Mouse (Mus musculus) embryonic facial prominence, embryonic 14.5 days (tissue): ENCODE data around the gene Mrtfb. TPM values are rescaled to one million over a fixed set of nuclear protein-coding genes. Genes with fewer than 3 reads are reported as not detected.

ENCODE experiments used
- ATAC-seq: fragments of 200-750 bp; cut with Nextera tagmentation; 2 replicates; pipeline ENCODE4 v1.8.0; 2017; ENCODE audit warnings: low read depth, moderate number of reproducible peaks, moderate TSS enrichment
- DNase-seq: peaks from one replicate; pipeline ENCODE4 v3.0.0-alpha.2; 2015; ENCODE audit warnings: low spot score
- H3K27ac ChIP-seq: fragments of 300-500 bp; sonication (generic); replicated peaks from 2 replicates; pipeline ENCODE4 v1.5.1; 2014; ENCODE audit warnings: low read depth, mild to moderate bottlenecking, low read length, moderate library complexity
- H3K27me3 ChIP-seq: fragments of 300-500 bp; sonication (generic); replicated peaks from 2 replicates; pipeline ENCODE4 v1.6.1; 2014; ENCODE audit warnings: low read length; ENCODE audit not compliant: control insufficient read depth, insufficient read depth
- H3K36me3 ChIP-seq: fragments of 300-500 bp; sonication (generic); 2 replicates; pipeline ENCODE4 v1.6.1; 2014; ENCODE audit warnings: low read length, mixed read lengths; ENCODE audit not compliant: control insufficient read depth, insufficient read depth
- H3K4me1 ChIP-seq: fragments of 300-500 bp; sonication (generic); 2 replicates; pipeline ENCODE4 v1.6.1; 2014; ENCODE audit warnings: antibody characterized with exemption, low read length; ENCODE audit not compliant: control insufficient read depth, insufficient read depth
- H3K4me2 ChIP-seq: fragments of 300-500 bp; sonication (generic); 2 replicates; pipeline ENCODE4 v1.6.1; 2014; ENCODE audit warnings: low read depth, mild to moderate bottlenecking, low read length, moderate library complexity, mixed read lengths
- H3K4me3 ChIP-seq: fragments of 300-500 bp; sonication (generic); 2 replicates; pipeline ENCODE4 v1.5.1; 2014; ENCODE audit warnings: low read depth, mild to moderate bottlenecking, low read length
- H3K9ac ChIP-seq: fragments of 300-500 bp; sonication (generic); 2 replicates; pipeline ENCODE4 v1.6.1; 2014; ENCODE audit warnings: low read depth, mild to moderate bottlenecking, low read length, moderate library complexity, mixed read lengths
- H3K9me3 ChIP-seq: fragments of 300-500 bp; sonication (generic); 2 replicates; pipeline ENCODE4 v1.6.1; 2016; ENCODE audit warnings: low read length; ENCODE audit not compliant: control insufficient read depth
- WGBS: fragments of 180-500 bp; shearing (Covaris S2); extraction: QIAGEN DNeasy Blood & Tissue Kit; methylation state at CpG from one replicate; pipeline ENCODE4 v1.1.7; 2014; 5-methylcytosine and 5-hydroxymethylcytosine counted together
- polyA plus RNA-seq: library from polyadenylated mRNA; unstranded; fragments of >200 nt; fragmentation: Nextera tagmentation; extraction: Ambion mirVana; gene quantifications from 2 replicates; pipeline ENCODE4 v1.2.1, GENCODE M21; 2014

Gene Mrtfb
- polyA plus RNA-seq, 1 experiment from 2014 or later, result 22.5 TPM

DNA sequence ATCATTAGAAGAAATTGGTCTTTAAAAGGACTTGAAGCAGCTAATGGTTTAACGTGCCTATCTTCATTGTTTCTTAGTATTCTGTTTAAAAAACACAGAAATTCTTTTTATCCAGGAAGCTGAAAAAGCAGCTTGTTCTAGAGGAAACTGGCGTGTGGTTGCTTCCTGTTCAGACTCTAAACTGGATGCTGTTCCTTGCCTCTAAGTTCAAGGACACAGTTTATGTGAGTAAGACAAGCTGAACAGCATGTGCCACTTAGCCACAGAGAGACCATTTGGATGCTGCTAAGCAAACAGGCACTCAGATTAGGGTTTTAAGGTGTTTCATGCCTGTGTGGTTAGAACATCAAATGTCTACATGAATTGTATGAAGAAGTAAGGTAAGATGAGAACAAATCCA is 42.7 kb downstream of the Mrtfb start:
- H3K4me3 ChIP-seq, result no peak overlapping the region
- WGBS, result 68% methylated on average over 2 of the region's 2 CpGs
- ATAC-seq, result no peak

DNA sequence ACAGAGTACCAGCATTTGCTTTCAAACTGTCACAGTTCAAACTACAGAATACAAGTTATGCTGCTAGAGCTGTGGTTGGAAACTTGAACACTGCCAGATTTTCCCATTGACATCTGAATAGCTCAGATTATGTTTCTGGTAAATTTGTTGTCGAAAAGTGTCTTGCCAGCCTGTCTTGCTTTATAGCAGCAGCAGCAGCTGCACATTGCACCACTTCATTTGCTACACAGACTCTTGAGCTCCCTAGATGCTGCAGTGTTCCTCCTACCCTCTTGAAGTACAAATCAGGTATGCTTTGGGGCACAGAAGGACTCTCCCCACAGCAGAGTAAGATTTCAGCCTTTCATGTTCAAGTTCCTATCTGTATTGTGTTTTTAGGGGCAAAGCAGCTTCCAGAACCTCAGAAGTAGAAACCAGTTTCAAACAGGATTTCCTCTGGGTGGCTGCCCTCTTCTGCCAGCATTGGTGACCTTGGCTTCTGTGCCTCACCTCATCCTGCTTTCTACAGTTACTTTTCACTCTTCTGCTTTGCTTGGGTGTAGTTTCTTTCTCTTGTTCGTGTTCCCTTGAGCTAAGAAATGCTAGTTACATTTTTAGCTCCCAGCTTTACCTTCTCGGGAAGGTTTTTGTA is 49.9 kb downstream of the Mrtfb start:
- no peaks in the 10 kb centered on the region for H3K36me3 ChIP-seq
- ATAC-seq (no peak), DNase-seq (peak; percentile 41)
- 51% methylated on average over 3 of the region's 3 CpGs for WGBS
- peak overlapping the region; percentile 39; the same call in 1 of the 2 replicates for H3K27ac ChIP-seq
- H3K4me1 ChIP-seq, result peaks cover 6% of the 10 kb centered on the region; the same call in 1 of the 2 replicates
- H3K27me3 ChIP-seq, result no peaks in the 10 kb centered on the region
- no peak overlapping the region for H3K9ac ChIP-seq
- no peak overlapping the region for H3K4me3 ChIP-seq
- no peak overlapping the region for H3K4me2 ChIP-seq
- no peaks in the 10 kb centered on the region for H3K9me3 ChIP-seq

More for the DNA sequence above, 42.7 kb downstream of the Mrtfb start:
- Histone ChIP-seq H3K4me1 (no peaks in the 10 kb centered on the region), H3K9me3 (no peaks in the 10 kb centered on the region), H3K4me2 (no peak overlapping the region), H3K36me3 (no peaks in the 10 kb centered on the region; the same call in 1 of the 2 replicates), H3K27me3 (no peaks in the 10 kb centered on the region), H3K27ac (peak overlapping the region; percentile 13), H3K9ac (0 out of 2 replicates have a peak overlapping the region, but pooled peaks have one; percentile 6)
- DNase-seq, result no peak

DNA sequence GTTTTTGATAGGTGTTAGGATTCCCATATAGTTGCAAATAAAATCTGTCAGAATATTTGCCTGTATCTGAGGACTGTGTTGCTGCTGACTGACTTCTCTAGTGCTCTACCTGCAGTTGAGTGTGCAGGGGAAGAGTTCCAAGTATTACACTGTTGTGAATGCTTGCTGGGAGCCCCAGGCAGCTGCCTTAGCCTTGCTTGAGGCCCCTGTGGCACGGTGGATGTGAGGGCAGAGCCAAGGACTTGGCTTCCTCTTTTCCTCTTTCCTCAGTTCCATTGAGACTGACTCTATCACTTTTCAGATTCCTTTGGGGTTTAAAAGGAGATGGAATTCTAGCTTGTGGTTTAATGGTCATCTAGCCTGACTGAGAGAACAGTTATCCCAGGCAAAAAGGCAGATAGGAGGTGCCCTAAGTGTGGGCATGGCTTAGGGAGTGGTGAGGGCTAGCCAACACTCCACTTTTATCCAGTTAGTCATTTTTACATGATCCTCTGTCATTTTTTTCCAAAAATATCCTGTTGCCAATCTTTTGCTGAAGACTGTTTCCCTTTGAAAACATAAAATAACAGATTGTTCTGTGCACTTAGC is 53.9 kb downstream of the Mrtfb start:
- Histone ChIP-seq H3K27ac (peak overlapping the region; percentile 63; the same call in 1 of the 2 replicates), H3K4me3 (no peak overlapping the region), H3K36me3 (no peaks in the 10 kb centered on the region), H3K9ac (no peak overlapping the region), H3K4me2 (no peak overlapping the region), H3K27me3 (no peaks in the 10 kb centered on the region), H3K9me3 (no peaks in the 10 kb centered on the region), H3K4me1 (peaks cover 6% of the 10 kb centered on the region; the same call in 1 of the 2 replicates)
- ATAC-seq, result no peak
- WGBS, result 50% methylated on average over 1 of the region's 1 CpGs
- DNase-seq, result peak; percentile 16

DNA sequence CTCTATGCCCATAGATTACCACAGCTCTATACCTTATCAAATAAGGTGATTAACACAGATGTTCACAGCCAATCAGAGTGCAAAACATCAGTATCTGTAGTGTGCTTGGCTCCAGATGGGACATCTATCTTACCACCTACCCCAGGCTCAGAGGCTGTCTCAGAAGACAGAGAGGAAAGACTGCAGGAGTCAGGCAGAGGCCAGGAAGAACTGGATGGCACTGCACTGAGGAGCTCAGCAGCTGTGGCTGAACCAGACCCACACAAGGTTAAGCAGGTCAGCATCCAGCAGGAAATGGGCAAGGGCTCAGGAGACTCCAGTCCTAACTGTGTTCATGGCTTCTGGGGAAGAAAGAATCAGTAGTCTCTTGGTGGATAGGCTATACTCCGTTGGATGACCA is 55.1 kb downstream of the Mrtfb start:
- Histone ChIP-seq H3K4me3 (no peak overlapping the region), H3K9me3 (no peaks in the 10 kb centered on the region), H3K4me1 (0 out of 2 replicates have a peak, but pooled peaks cover 6% of the 10 kb centered on the region), H3K4me2 (no peak overlapping the region), H3K9ac (no peak overlapping the region), H3K36me3 (no peaks in the 10 kb centered on the region), H3K27me3 (no peaks in the 10 kb centered on the region), H3K27ac (no peak overlapping the region)
- ATAC-seq (no peak), DNase-seq (no peak)
- WGBS, result 82% methylated on average over 1 of the region's 1 CpGs

DNA sequence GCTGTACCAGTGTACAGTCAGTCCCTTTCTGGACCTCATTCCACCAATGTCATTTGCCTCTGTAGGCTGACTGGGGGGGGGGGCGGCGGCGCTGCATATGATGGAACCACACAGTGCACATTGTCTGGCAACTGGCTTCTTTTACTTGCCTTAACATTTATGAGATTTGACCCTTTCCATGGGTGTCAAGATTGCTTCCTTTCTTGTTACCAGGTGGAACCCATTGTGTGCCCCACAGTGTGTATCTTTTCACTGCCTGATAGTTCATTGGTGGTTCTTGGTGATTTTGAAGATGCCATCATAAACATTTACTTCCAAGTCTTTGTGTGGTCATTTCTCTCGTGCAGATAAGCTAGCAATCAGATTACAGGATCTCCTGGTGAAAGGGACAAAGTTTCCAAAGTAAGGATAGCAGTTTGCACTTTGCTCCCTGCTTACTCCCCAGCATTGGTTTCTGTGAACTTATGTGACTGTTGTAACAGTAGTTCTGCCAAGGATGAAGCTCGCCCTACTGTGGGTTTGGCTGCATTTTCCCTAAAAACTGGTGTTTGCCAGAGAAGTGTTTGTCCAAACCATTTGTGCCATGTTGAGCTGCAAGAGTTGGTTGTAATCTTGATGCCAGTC is 56.9 kb downstream of the Mrtfb start:
- Histone ChIP-seq H3K27ac (no peak overlapping the region), H3K9me3 (no peaks in the 10 kb centered on the region), H3K36me3 (no peaks in the 10 kb centered on the region), H3K27me3 (no peaks in the 10 kb centered on the region), H3K4me3 (no peak overlapping the region), H3K4me1 (0 out of 2 replicates have a peak, but pooled peaks cover 3% of the 10 kb centered on the region), H3K9ac (no peak overlapping the region), H3K4me2 (no peak overlapping the region)
- no peak for ATAC-seq
- WGBS, result 85% methylated on average over 5 of the region's 5 CpGs
- no peak for DNase-seq

DNA sequence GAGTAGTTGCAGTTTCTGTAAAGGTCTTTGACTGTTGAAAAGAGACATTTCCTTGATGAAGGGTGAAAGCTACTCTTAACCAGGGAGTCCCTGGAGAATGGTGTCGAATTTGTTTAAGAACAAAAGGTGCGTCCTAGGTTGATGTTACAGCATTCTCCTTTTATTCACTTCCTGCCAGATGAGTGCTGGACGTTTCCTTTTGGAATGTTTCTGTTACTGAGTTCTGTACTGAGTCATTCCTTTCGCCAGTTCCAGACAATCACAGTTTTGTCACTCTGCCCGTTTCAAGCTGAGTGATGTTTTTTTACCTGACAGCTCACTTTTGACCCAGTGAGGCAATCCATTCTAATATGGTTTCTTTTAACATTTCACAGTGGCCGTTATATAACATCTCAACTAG is 67.5 kb downstream of the Mrtfb start:
- no peaks in the 10 kb centered on the region for H3K27me3 ChIP-seq
- H3K36me3 ChIP-seq, result peaks cover 19% of the 10 kb centered on the region
- no peak overlapping the region for H3K4me3 ChIP-seq
- H3K27ac ChIP-seq, result no peak overlapping the region
- H3K4me1 ChIP-seq, result no peaks in the 10 kb centered on the region
- H3K9ac ChIP-seq, result no peak overlapping the region
- DNase-seq (peak; percentile 61), ATAC-seq (no peak)
- no peaks in the 10 kb centered on the region for H3K9me3 ChIP-seq
- H3K4me2 ChIP-seq, result no peak overlapping the region
- 33% methylated on average over 6 of the region's 6 CpGs for WGBS

DNA sequence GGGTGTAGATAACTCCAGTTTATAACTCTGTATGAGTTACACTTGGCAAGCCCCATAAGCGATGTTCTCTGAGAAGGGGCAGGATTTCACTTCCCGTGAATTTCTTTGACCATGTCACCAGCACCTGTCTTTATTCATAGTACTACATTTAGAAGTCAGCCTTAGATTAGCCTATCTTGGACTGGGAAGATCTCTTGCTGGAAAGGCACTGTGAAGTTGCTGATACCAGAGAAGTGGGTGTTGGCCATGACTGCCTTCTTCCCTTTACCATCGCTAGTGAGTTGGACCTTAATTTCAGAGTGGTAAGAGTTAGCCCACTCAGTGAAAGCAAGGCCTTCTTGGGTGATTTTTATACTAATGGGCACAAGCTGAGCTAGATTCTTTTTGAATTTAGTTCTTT is 70.3 kb downstream of the Mrtfb start:
- WGBS, result 91% methylated on average over 3 of the region's 3 CpGs

DNA sequence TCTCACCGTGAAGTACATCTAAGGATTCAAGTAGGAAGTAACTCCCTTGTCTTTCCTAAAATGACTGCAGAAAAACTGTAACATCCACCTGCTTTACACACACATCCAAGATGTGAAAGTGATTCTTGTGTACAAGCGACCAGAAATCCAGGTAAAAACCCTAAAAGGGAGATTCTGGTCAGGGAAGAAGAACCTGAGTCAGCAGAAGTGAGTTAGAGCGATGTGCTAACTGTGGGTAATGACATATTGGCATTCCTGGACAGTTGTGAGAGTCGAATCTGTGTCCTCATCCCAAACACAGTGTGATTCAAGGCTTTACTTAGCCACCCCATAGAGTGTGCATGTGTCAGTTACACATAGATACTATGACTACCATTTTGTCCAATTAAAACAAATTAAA is 72.4 kb downstream of the Mrtfb start:
- 87% methylated on average over 4 of the region's 4 CpGs for WGBS
- ATAC-seq, result no peak

More for the DNA sequence above, 70.3 kb downstream of the Mrtfb start:
- DNase-seq (no peak), ATAC-seq (no peak)
- Histone ChIP-seq H3K4me3 (no peak overlapping the region), H3K27ac (no peak overlapping the region), H3K9ac (no peak overlapping the region), H3K9me3 (no peaks in the 10 kb centered on the region), H3K36me3 (peaks cover 19% of the 10 kb centered on the region), H3K4me1 (no peaks in the 10 kb centered on the region), H3K4me2 (no peak overlapping the region), H3K27me3 (no peaks in the 10 kb centered on the region)

More for the DNA sequence above, 72.4 kb downstream of the Mrtfb start:
- Histone ChIP-seq H3K9ac (no peak overlapping the region), H3K36me3 (peaks cover 19% of the 10 kb centered on the region), H3K4me1 (no peaks in the 10 kb centered on the region), H3K4me2 (no peak overlapping the region), H3K27ac (no peak overlapping the region), H3K4me3 (no peak overlapping the region), H3K9me3 (no peaks in the 10 kb centered on the region), H3K27me3 (no peaks in the 10 kb centered on the region)
- no peak for DNase-seq
